Mouse (Mus musculus): ENCODE measurements at regions not wholly inside any gene's neighbourhood (a gene's known extent, or its start where the extent isn't known, plus 50 kb on each side); places are given as distances from the start of the nearest gene placed in this dataset.

DNA sequence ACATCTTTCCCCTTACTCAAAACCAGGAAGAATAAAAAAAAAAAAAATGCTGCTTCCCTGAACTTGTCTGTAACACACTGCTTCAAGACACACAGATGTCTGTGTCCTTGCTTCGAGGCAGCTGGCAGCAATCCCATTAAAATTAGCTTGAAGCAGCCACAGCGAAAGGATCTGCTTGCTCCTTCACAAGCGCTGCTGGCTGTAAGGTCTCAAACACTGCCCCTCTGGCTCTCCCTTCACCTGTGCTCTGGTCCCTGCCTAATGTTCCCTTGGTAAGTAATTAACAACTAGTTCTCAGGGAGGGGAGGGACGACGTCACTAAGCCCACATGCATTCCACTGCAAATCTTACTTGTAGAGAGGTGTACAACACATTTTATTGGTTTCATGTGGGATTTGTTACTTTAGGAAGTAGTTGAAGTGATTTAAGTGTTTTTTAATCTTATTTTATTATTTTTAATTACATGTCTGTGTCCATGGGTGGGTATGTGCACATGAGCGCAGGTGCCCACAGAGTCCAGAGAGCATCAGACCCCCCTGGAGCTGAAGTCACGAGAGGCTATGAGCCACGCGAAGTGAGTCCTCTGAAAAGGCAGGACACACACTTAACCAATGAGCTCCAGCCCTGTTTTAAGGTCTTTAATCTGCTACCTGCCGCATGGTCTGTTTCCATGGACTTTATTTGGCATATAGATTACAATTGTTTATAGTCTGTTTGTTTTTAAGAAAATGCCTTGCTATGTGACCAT is 61.1 kb upstream of the Cers6 start:
- WGBS = 51% methylated on average over 10 of the region's 10 CpGs
- no peaks in the 10 kb centered on the region for H3K27me3 ChIP-seq (replicated peaks; ENCODE audit: control insufficient read depth, insufficient read depth, low read length)
- no peak overlapping the region for H3K4me3 ChIP-seq (replicated peaks; ENCODE audit: low read length)
- no peak overlapping the region for H3K9ac ChIP-seq (replicated peaks; ENCODE audit: low read depth, low read length)
- no peaks in the 10 kb centered on the region for H3K9me3 ChIP-seq (ENCODE audit: control insufficient read depth, low read length)
- no peak overlapping the region for H3K27ac ChIP-seq (ENCODE audit: low read length)
- no peak overlapping the region for H3K4me2 ChIP-seq (ENCODE audit: low read length)
- peaks cover 14% of the 10 kb centered on the region for H3K4me1 ChIP-seq (replicated peaks; ENCODE audit: control insufficient read depth, insufficient read depth, low read length)
- H3K36me3 ChIP-seq (ENCODE audit: control insufficient read depth, insufficient read depth) = no peaks in the 10 kb centered on the region
- ATAC-seq = peak; percentile 56; the same call in 1 of the 2 replicates

DNA sequence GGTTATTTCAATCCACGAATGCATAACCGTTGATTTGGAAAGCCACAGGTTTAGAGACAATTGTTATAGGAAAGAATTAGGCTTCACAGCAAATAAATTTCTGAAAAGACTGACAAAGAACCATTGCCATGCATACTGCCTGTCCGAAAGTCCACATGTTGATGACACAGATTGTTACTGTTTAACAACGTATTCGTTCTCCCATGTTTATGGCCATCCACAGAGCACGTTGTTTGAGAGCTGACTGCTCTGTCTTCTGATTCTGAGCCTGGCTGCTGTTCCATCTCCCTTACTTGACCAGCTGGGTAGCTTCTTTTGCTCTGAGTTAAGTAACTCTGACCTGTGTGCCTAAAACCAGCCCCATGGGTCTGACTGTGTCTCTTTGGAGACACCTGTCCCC is 57.1 kb upstream of the Cers6 start:
- no peak for ATAC-seq
- no peak overlapping the region for H3K27ac ChIP-seq (ENCODE audit: low read length)
- H3K36me3 ChIP-seq (ENCODE audit: control insufficient read depth, insufficient read depth) = no peaks in the 10 kb centered on the region
- 86% methylated on average over 6 of the region's 6 CpGs for WGBS
- H3K9me3 ChIP-seq (ENCODE audit: control insufficient read depth, low read length) = no peaks in the 10 kb centered on the region
- no peak overlapping the region for H3K9ac ChIP-seq (replicated peaks; ENCODE audit: low read depth, low read length)
- no peak overlapping the region for H3K4me2 ChIP-seq (ENCODE audit: low read length)
- no peaks in the 10 kb centered on the region for H3K27me3 ChIP-seq (replicated peaks; ENCODE audit: control insufficient read depth, insufficient read depth, low read length)
- H3K4me1 ChIP-seq (replicated peaks; ENCODE audit: control insufficient read depth, insufficient read depth, low read length) = peaks cover 27% of the 10 kb centered on the region
- H3K4me3 ChIP-seq (replicated peaks; ENCODE audit: low read length) = no peak overlapping the region

GRCm38 (mm10) chr2:68805866-68806265 is 55.4 kb upstream of the Cers6 start:
- peak overlapping the region; percentile 65 for H3K27ac ChIP-seq (ENCODE audit: low read length)
- H3K27me3 ChIP-seq (replicated peaks; ENCODE audit: control insufficient read depth, insufficient read depth, low read length) = no peaks in the 10 kb centered on the region
- no peaks in the 10 kb centered on the region for H3K36me3 ChIP-seq (ENCODE audit: control insufficient read depth, insufficient read depth)
- WGBS = 13% methylated on average over 3 of the region's 3 CpGs
- H3K4me3 ChIP-seq (replicated peaks; ENCODE audit: low read length) = no peak overlapping the region
- peak overlapping the region; percentile 37 for H3K4me2 ChIP-seq (ENCODE audit: low read length)
- peak; percentile 32 for ATAC-seq
- H3K9me3 ChIP-seq (ENCODE audit: control insufficient read depth, low read length) = no peaks in the 10 kb centered on the region
- H3K9ac ChIP-seq (replicated peaks; ENCODE audit: low read depth, low read length) = no peak overlapping the region
- H3K4me1 ChIP-seq (replicated peaks; ENCODE audit: control insufficient read depth, insufficient read depth, low read length) = peaks cover 17% of the 10 kb centered on the region

DNA sequence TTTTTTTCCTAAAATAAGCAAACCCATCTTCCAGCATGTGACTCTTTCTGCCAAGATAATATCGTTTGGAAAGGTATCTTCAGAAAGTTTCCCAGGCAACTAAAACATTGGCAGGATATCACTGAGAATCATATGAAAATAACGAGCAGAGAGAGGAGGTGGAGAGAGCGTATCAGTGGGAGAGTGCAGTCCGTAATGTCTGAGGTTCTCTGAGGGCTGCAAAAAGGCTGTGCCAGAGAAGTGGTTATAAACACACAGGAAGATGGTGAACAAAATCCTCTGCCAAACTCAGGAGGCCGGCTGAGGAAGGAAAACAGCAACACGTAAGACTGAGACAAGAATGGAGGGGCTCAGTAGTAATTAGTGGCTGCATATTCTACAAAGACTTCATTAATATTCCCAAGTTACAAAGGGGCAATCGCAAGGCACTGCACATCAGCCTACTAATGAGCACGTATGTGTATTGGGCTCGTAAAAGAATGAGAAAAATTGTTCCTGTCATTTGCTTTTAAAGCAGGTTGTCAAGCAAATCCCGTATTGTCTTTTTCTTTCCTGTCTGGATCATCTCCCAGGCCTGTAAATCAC is 54.8 kb upstream of the Cers6 start:
- peaks cover 17% of the 10 kb centered on the region for H3K4me1 ChIP-seq (replicated peaks; ENCODE audit: control insufficient read depth, insufficient read depth, low read length)
- H3K27ac ChIP-seq (ENCODE audit: low read length) = peak overlapping the region; percentile 65
- H3K27me3 ChIP-seq (replicated peaks; ENCODE audit: control insufficient read depth, insufficient read depth, low read length) = no peaks in the 10 kb centered on the region
- no peak overlapping the region for H3K4me3 ChIP-seq (replicated peaks; ENCODE audit: low read length)
- peak overlapping the region; percentile 37 for H3K4me2 ChIP-seq (ENCODE audit: low read length)
- no peaks in the 10 kb centered on the region for H3K9me3 ChIP-seq (ENCODE audit: control insufficient read depth, low read length)
- WGBS = 3% methylated on average over 10 of the region's 10 CpGs
- H3K9ac ChIP-seq (replicated peaks; ENCODE audit: low read depth, low read length) = 0 out of 2 replicates have a peak overlapping the region, but pooled peaks have one; percentile 11
- no peaks in the 10 kb centered on the region for H3K36me3 ChIP-seq (ENCODE audit: control insufficient read depth, insufficient read depth)
- peak; percentile 93 for ATAC-seq

Measured in forebrain, embryonic 16.5 days (tissue).